Mouse (Mus musculus) MEL (cell line): Measurements from ENCODE around the gene Osgep. TPM values are rescaled to one million over a fixed set of nuclear protein-coding genes. Genes with fewer than 3 reads are reported as not detected.

ENCODE experiments used
- DNase-seq: peaks from one replicate; pipeline ENCODE4 v3.0.0; 2011; ENCODE audit warnings: low read depth, low spot score
- H3K27ac ChIP-seq: 2 replicates; pipeline ENCODE4 v1.5.1; 2012; ENCODE audit warnings: low read depth, mild to moderate bottlenecking, control low read depth, low read length, moderate library complexity; ENCODE audit not compliant: control insufficient read depth
- H3K27me3 ChIP-seq, 2 experiments: fragments of 150-350 bp in 1 of 2; sonication (generic) in 1 of 2; 2 replicates each; pipeline ENCODE4 v1.6.1; 2012; ENCODE audit warnings: low read length in 2 of 2, mild to moderate bottlenecking in 2 of 2, improper control_type of control experiment in 1 of 2, moderate library complexity in 1 of 2; ENCODE audit not compliant: insufficient read depth in 2 of 2, control insufficient read depth in 1 of 2
- H3K36me3 ChIP-seq, 2 experiments: 2 replicates each; pipeline ENCODE4 v1.6.1; 2012 to 2014; ENCODE audit warnings: low read length in 2 of 2, improper control_type of control experiment in 1 of 2, inconsistent platforms in 1 of 2, mild to moderate bottlenecking in 1 of 2; ENCODE audit not compliant: insufficient read depth in 2 of 2, control insufficient read depth in 1 of 2
- H3K4me1 ChIP-seq, 2 experiments: fragments of 150-350 bp in 1 of 2; sonication (generic) in 1 of 2; 2 replicates each; pipeline ENCODE4 v1.6.1; 2012; ENCODE audit warnings: low read length in 2 of 2, improper control_type of control experiment in 1 of 2, mild to moderate bottlenecking in 1 of 2; ENCODE audit not compliant: insufficient read depth in 2 of 2, control insufficient read depth in 1 of 2
- H3K4me3 ChIP-seq, 2 experiments: fragments of 150-350 bp in 1 of 2; sonication (generic) in 1 of 2; 2 replicates each; pipeline ENCODE4 v1.5.1; 2012; ENCODE audit warnings: low read depth in 2 of 2, low read length in 2 of 2, mild to moderate bottlenecking in 2 of 2, moderate library complexity in 2 of 2, control low read depth in 1 of 2, improper control_type of control experiment in 1 of 2; ENCODE audit not compliant: control insufficient read depth in 1 of 2, insufficient read depth in 1 of 2
- H3K79me2 ChIP-seq: 2 replicates; pipeline ENCODE4 v1.6.1; 2012; ENCODE audit warnings: mild to moderate bottlenecking, low read length, moderate library complexity; ENCODE audit not compliant: control insufficient read depth, poor library complexity, insufficient read depth
- H3K9ac ChIP-seq: 2 replicates; pipeline ENCODE4 v1.6.1; 2012; ENCODE audit warnings: low read depth, mild to moderate bottlenecking, control low read depth, low read length, moderate library complexity; ENCODE audit not compliant: control insufficient read depth, poor library complexity, severe bottlenecking
- H3K9me3 ChIP-seq: fragments of 150-350 bp; sonication (generic); replicated peaks from 2 replicates; pipeline ENCODE4 v1.6.1; 2012; ENCODE audit warnings: mild to moderate bottlenecking, low read length, improper control_type of control experiment, moderate library complexity; ENCODE audit not compliant: insufficient read depth
- BHLHE40 ChIP-seq: IDR thresholded peaks from 2 replicates; pipeline ENCODE4 v1.6.1; 2012; ENCODE audit warnings: low read depth, mild to moderate bottlenecking, inconsistent platforms, low read length, improper control_type of control experiment, borderline replicate concordance
- CTCF ChIP-seq, 3 experiments: IDR thresholded peaks in 2 of 3; conservative IDR thresholded peaks in 1 of 3; 2 replicates each; pipeline ENCODE4 v1.5.1; 2011 to 2012; ENCODE audit warnings: low read length in 3 of 3, low read depth in 2 of 3, mild to moderate bottlenecking in 2 of 3, improper control_type of control experiment in 1 of 3, inconsistent platforms in 1 of 3, mixed read lengths in 1 of 3, moderate library complexity in 1 of 3; ENCODE audit not compliant: control insufficient read depth in 1 of 3, insufficient read depth in 1 of 3, poor library complexity in 1 of 3, severe bottlenecking in 1 of 3
- E2F4 ChIP-seq: IDR thresholded peaks from 2 replicates; pipeline ENCODE4 v1.6.1; 2011; ENCODE audit warnings: low read depth, low read length, improper control_type of control experiment, borderline replicate concordance
- ELF1 ChIP-seq: IDR thresholded peaks from 2 replicates; pipeline ENCODE4 v1.6.1; 2014; ENCODE audit warnings: low read depth, mild to moderate bottlenecking, inconsistent platforms, low read length, improper control_type of control experiment, moderate library complexity
- EP300 ChIP-seq, 2 experiments: IDR thresholded peaks; 2 replicates each; pipeline ENCODE4 v1.6.1; 2011; ENCODE audit warnings: improper control_type of control experiment in 2 of 2, low read length in 2 of 2, low read depth in 1 of 2, mild to moderate bottlenecking in 1 of 2
- ETS1 ChIP-seq: IDR thresholded peaks from 2 replicates; pipeline ENCODE4 v1.6.1; 2012; ENCODE audit warnings: low read depth, mild to moderate bottlenecking, inconsistent platforms, low read length, improper control_type of control experiment, moderate library complexity
- KAT2A ChIP-seq: conservative IDR thresholded peaks from 2 replicates; pipeline ENCODE4 v1.6.1; 2012; ENCODE audit warnings: low read depth, low read length, improper control_type of control experiment, inconsistent platforms
- MAFK ChIP-seq: IDR thresholded peaks from 2 replicates; pipeline ENCODE4 v1.6.1; 2011; ENCODE audit warnings: low read depth, mild to moderate bottlenecking, low read length, improper control_type of control experiment, borderline replicate concordance
- MAX ChIP-seq: IDR thresholded peaks from 2 replicates; pipeline ENCODE4 v1.6.1; 2011; ENCODE audit warnings: low read length, improper control_type of control experiment
- MEF2A ChIP-seq: IDR thresholded peaks from 2 replicates; pipeline ENCODE4 v1.6.1; 2014; ENCODE audit warnings: low read depth, mild to moderate bottlenecking, inconsistent platforms, low read length, improper control_type of control experiment; ENCODE audit not compliant: poor library complexity, insufficient replicate concordance, severe bottlenecking; ENCODE audit errors: extremely low read depth
- MYC ChIP-seq: IDR thresholded peaks from 2 replicates; pipeline ENCODE4 v1.6.1; 2011; ENCODE audit warnings: low read depth, mild to moderate bottlenecking, low read length, improper control_type of control experiment, moderate library complexity
- NRF1 ChIP-seq: IDR thresholded peaks from 2 replicates; pipeline ENCODE4 v1.6.1; 2014; ENCODE audit warnings: low read depth, mild to moderate bottlenecking, inconsistent platforms, low read length, improper control_type of control experiment, moderate library complexity; ENCODE audit not compliant: poor library complexity, insufficient read depth, severe bottlenecking
- POLR2A ChIP-seq, 2 experiments: IDR thresholded peaks; 2 replicates each; pipeline ENCODE4 v1.6.1; 2011 to 2012; ENCODE audit warnings: low read length in 2 of 2, mild to moderate bottlenecking in 2 of 2, control low read depth in 1 of 2, improper control_type of control experiment in 1 of 2, low read depth in 1 of 2, moderate library complexity in 1 of 2; ENCODE audit not compliant: control insufficient read depth in 1 of 2, insufficient read depth in 1 of 2, poor library complexity in 1 of 2
- POLR2AphosphoS2 ChIP-seq: IDR thresholded peaks from 2 replicates; pipeline ENCODE4 v1.6.1; 2011; ENCODE audit warnings: low read length, improper control_type of control experiment
- RAD21 ChIP-seq: IDR thresholded peaks from 2 replicates; pipeline ENCODE4 v1.6.1; 2011; ENCODE audit warnings: mild to moderate bottlenecking, low read depth, low read length, improper control_type of control experiment
- RCOR1 ChIP-seq: IDR thresholded peaks from 2 replicates; pipeline ENCODE4 v1.6.1; 2012; ENCODE audit warnings: low read depth, mild to moderate bottlenecking, inconsistent platforms, low read length, improper control_type of control experiment
- SIN3A ChIP-seq: IDR thresholded peaks from 2 replicates; pipeline ENCODE4 v1.6.1; 2012; ENCODE audit warnings: low read length, improper control_type of control experiment, inconsistent platforms
- SMC3 ChIP-seq: IDR thresholded peaks from 2 replicates; pipeline ENCODE4 v1.6.1; 2011; ENCODE audit warnings: low read depth, low read length, improper control_type of control experiment
- TBP ChIP-seq: IDR thresholded peaks from 2 replicates; pipeline ENCODE4 v1.8.0; 2011; ENCODE audit warnings: low read depth, low read length, improper control_type of control experiment
- TCF12 ChIP-seq: IDR thresholded peaks from 2 replicates; pipeline ENCODE4 v1.6.1; 2014; ENCODE audit warnings: low read depth, mild to moderate bottlenecking, inconsistent platforms, low read length, improper control_type of control experiment, moderate library complexity
- USF2 ChIP-seq, 2 experiments: IDR thresholded peaks; 2 replicates each; pipeline ENCODE4 v1.6.1; 2011 to 2012; ENCODE audit warnings: improper control_type of control experiment in 2 of 2, low read length in 2 of 2, borderline replicate concordance in 1 of 2, inconsistent platforms in 1 of 2, low read depth in 1 of 2, mild to moderate bottlenecking in 1 of 2; ENCODE audit not compliant: insufficient read depth in 1 of 2
- ZC3H11A ChIP-seq: IDR thresholded peaks from 2 replicates; pipeline ENCODE4 v1.6.1; 2012; ENCODE audit warnings: low read depth, mild to moderate bottlenecking, inconsistent platforms, low read length, improper control_type of control experiment
- polyA plus RNA-seq, 2 experiments: library from polyadenylated mRNA; stranded (reverse) in 1 of 2; unstranded in 1 of 2; fragments of >175 nt in 1 of 2; fragments of >200 nt in 1 of 2; gene quantifications; 2 replicates each; pipeline versions ENCODE4 v1.2.1 to v1.2.4; 2012; ENCODE audit warnings: low replicate concordance in 2 of 2, low read depth in 1 of 2; ENCODE audit not compliant: insufficient read length in 2 of 2, insufficient read depth in 1 of 2, missing spikeins in 1 of 2
- total RNA-seq: library from RNA; depleted of rRNA; stranded (reverse); fragments of 300-350 nt; gene quantifications from 2 replicates; pipeline ENCODE4 v1.2.3, GENCODE M21; 2012

The Osgep gene
- total and polyA plus RNA-seq, 3 experiments: 29.6 to 45.1 TPM; not detected in 1

DNA sequence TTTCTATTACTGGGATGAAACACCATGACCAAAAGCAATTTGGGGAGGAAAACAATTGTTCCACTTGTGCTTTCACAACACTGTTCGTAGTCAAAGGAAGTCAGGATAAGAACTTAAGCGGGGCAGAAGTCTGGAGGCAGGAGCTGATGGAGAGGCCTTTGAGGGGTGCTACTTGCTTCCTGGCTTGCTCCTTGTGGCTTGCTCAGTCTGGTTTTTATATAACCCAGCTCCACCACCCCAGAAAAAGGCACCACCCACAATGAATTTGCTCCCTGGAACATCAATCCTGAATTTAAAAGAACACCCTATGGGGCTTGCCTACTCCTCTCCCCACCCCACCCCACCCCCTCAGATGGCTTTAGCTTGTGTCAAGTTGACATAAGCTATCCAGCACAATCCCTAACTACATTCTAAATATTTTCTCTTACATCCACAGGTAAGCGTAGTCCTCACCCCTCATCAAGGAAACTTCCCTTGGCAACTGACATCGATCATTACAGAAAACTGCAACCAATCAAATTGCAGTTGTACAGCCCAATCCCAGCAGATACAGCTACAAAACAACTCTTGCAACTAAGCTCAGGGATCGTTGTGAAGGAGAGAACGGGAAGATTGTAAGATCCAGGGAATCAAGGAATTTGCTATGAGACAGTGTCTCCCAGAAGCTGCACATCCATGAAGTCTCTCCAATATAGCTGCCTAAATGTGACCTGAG is 48.3 kb downstream of the Osgep start:
- no peaks in the 10 kb centered on the region for H3K4me1 ChIP-seq
- H3K9me3 ChIP-seq: no peaks in the 10 kb centered on the region
- no peaks in the 10 kb centered on the region for H3K79me2 ChIP-seq
- no peak for TF ChIP-seq MYC
- no peak for TF ChIP-seq TCF12
- TF ChIP-seq USF2 (IDR thresholded peaks at IDR 0.05; ENCODE audit: borderline replicate concordance in 1 of 2, insufficient read depth in 1 of 2, low read depth in 1 of 2, low read length in 2 of 2): no peak
- no peak for TF ChIP-seq SIN3A
- TF ChIP-seq EP300 (IDR thresholded peaks at IDR 0.05; ENCODE audit: low read depth in 1 of 2, low read length in 2 of 2): no peak
- TF ChIP-seq CTCF (IDR thresholded peaks at IDR 0.05 in 2 of 3, conservative IDR thresholded peaks at IDR 0.05 in 1 of 3; ENCODE audit: control insufficient read depth in 1 of 3, insufficient read depth in 1 of 3, low read depth in 2 of 3, low read length in 3 of 3, poor library complexity in 1 of 3, severe bottlenecking in 1 of 3): no peak
- TF ChIP-seq RCOR1: no peak
- no peak for TF ChIP-seq E2F4
- no peak for TF ChIP-seq POLR2AphosphoS2
- no peak overlapping the region for H3K9ac ChIP-seq
- H3K36me3 ChIP-seq: no peaks in the 10 kb centered on the region
- H3K27ac ChIP-seq: no peak overlapping the region
- no peak overlapping the region for H3K4me3 ChIP-seq
- no peak for DNase-seq
- H3K27me3 ChIP-seq: no peaks in the 10 kb centered on the region

DNA sequence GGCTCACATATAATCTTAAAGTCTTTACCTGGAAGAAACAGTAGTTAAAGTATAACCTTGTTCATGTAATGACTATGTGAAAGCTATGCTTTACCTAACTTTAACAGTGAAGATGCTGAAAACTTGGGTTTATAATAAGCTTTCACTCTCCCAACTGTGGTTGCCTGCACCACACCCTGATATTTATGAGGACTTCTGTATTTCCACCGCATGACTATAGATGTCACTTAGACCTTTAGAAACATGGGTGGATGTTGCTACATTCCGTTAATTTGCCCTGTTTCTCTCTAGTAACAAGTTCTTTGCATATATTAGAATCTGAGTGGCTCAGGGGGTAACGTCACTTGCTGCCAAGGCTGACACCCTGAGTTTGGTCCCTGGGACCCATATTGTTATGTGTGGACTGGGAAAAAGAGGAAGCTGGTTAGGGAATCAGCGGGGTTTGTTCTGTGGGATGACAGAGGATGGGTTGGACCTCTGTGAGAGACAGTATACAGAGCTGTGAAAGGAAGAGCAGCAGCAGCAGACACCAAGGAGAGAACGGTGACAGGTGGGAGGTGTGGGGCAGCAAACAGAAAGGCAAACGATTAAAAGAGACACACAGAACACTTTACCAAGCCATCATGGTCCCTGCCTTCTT is 49.0 kb downstream of the Osgep start:
- DNase-seq: peak; percentile 41
- Histone ChIP-seq H3K79me2 (no peaks in the 10 kb centered on the region), H3K9me3 (no peaks in the 10 kb centered on the region), H3K36me3 (peaks cover 0 to 2% of the 10 kb centered on the region in 2 experiments; a peak in 1 of 4 replicates), H3K4me3 (no peak overlapping the region), H3K27me3 (no peaks in the 10 kb centered on the region), H3K27ac (no peak overlapping the region), H3K9ac (no peak overlapping the region), H3K4me1 (peaks cover 0 to 2% of the 10 kb centered on the region in 2 experiments; a peak in 1 of 4 replicates)
- TF ChIP-seq MAFK: no peak
- TF ChIP-seq RCOR1: no peak
- TF ChIP-seq TBP: no peak
- TF ChIP-seq MYC: no peak
- no peak for TF ChIP-seq ELF1
- no peak for TF ChIP-seq KAT2A
- no peak for TF ChIP-seq NRF1
- no peak for TF ChIP-seq MAX
- TF ChIP-seq CTCF (IDR thresholded peaks at IDR 0.05 in 2 of 3, conservative IDR thresholded peaks at IDR 0.05 in 1 of 3; ENCODE audit: control insufficient read depth in 1 of 3, insufficient read depth in 1 of 3, low read depth in 2 of 3, low read length in 3 of 3, poor library complexity in 1 of 3, severe bottlenecking in 1 of 3): no peak
- TF ChIP-seq USF2 (IDR thresholded peaks at IDR 0.05; ENCODE audit: borderline replicate concordance in 1 of 2, insufficient read depth in 1 of 2, low read depth in 1 of 2, low read length in 2 of 2): no peak
- no peak for TF ChIP-seq ETS1
- TF ChIP-seq RAD21: no peak
- no peak for TF ChIP-seq ZC3H11A
- no peak for TF ChIP-seq SMC3
- no peak for TF ChIP-seq BHLHE40
- no peak for TF ChIP-seq POLR2A (IDR thresholded peaks at IDR 0.05; ENCODE audit: control insufficient read depth in 1 of 2, insufficient read depth in 1 of 2, low read depth in 1 of 2, low read length in 2 of 2, poor library complexity in 1 of 2)
- no peak for TF ChIP-seq MEF2A
- TF ChIP-seq TCF12: no peak
- no peak for TF ChIP-seq E2F4
- no peak for TF ChIP-seq POLR2AphosphoS2
